Mouse (Mus musculus) T-helper 17 cell (primary cell): ENCODE measurements around the gene Rps5.
"Not testable (repeated sequence)": the region's sequence is repeated elsewhere in the genome, so short reads cannot be mapped to it uniquely, and the experiment has no call there.

Source experiments
- in situ Hi-C, 2 experiments: fragments of 300-600 bp; cut with MboI, MseI; formaldehyde crosslinking; loops; 1 replicate in 1 of 2; 2 replicates in 1 of 2; pipeline ENCODE4 v1.15.1; 2025; ENCODE audit warnings: high pct_unique_total_duplicates in 2 of 2

Gene Rps5

DNA sequence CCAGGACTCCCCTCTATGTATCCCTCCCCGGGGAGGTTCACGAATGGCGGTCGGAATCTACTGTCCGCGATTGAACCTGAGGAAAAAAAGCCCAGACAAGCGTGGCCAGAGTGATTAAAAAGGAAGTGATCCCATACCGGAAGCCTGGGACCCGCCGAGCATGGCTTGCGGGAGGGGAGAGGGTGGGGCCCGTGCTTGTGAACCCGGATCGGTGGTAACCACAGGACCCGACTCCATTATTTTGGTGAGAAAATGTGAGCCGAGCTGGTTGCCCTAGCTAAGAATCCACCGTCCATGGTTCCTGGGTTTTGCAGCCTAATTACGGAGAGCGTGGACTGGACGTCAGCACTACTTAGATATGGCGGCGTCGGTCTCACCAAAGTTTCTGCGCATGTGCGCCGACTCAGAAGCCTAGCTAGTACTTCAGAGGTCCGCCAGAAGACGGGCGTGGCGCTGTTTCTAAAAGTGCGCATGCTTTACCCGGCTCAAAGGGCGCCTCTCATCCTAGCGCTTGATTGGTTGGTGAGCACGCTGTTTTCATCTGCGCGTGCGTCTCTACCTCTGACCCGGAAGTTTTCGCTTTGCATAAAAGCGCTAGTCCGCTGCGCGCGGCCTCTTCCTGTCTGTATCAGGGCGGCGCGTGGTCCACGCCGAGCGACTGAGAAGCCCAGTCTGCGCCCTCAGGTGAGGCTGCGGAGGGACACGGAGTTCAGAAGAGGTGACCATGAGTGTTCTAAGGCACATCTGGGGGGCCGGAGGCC is at the start of gene Rps5:
Gene Rps5, plus strand, starts transcription at position 586 of the 761 bp plus-strand sequence.
- in situ Hi-C loops: no loop called here

DNA sequence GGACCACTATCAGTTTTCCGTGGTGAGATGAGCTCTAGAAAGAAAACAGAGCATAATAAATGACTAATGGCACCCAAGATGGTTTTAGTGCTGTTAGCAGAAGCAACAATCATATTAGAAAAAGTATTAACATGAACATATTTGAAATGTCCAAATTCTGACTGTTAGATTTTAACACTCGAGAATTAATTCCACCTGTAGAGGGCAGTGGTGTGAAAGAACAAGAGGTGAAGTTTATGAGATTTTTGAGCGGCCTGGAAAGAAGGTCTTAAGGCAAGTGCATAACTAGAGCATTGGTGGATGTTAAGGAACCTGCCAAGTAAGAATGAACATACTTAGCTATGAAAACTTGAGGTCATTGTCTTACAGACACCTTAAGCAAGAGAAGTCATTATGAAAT is 47.8 kb upstream of the Rps5 start:
- in situ Hi-C loops: no loop called here

DNA sequence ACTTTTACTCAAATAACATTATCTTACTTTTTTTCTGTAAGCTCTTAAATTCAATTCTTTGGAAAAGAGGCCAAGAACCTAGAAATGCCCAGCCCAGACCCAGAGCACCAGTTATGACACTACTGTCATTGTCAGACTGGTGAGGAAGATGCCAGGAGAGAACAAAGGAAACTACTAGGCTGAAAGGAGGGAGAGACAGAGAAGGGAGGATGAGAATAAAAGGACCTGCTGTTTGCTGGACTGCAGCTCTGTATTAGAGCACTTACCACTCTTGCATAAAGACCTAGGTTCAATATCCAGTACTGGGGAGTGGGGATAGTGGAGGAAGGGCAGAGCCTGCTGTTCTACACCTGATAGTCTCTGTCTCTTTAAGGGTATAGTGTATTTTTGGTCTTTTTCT is 42.1 kb upstream of the Rps5 start:
- in situ Hi-C loops: loop anchor here in 1 of 2 experiments (25.0 kb wide), 1 partner anchor 393 kb away; the partner anchor contains the start of gene Zfp606

DNA sequence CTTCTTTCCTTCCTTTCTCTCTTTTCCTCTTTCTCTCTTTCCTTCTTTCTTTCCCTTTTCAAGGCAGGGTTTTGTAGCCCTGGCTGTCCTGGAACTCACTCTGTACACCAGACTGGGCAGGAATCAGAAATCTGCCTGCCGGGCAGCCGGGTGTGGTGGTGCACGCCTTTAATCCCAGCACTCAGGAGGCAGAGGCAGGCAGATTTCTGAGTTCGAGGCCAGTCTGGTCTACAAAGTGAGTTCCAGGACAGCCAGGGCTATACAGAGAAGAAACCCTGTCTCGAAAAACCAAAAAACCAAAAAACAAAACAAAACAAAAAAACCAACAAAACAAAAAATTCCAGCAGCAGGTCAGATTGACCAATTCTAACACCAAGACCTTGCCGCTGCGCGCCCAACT is 41.6 kb upstream of the Rps5 start:
- in situ Hi-C loops: loop anchor here in 1 of 2 experiments (25.0 kb wide), 1 partner anchor 393 kb away; the partner anchor contains the start of gene Zfp606

DNA sequence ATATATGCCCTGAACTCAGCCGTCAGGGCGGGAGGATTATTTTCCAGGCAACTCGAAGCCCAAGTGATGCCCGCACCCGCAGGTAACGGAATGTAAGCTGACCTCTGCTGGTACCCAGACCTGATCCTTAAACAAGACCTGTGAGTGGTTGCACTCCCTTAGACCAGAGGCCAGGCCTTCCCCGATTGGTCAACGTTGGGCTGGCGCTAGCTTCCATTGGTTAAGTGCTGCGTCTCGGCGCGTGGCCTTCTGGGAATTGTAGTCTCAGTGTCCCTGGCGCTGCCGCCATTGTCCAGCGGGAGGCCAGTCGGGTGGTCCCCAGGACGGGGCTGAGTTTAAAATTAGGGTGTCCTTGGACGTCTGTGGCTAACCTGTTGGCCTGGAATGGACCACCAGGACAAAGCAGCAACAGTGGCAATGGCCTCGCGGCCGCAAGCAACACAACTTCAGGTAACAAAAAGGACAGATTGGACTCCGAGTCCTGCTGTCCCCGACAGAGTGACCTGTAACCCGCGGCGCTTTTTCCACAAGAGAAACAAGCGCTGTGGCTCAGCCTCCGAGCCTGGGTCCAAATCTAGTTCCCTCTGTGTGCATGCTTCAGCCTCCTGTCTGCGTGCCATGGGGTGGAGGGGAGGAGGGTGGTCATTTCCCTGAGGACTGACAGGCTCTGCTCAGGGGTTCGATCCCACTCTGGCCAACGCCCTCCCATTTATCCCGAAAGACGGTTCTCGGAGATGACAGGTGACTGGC is 41.0 kb upstream of the Rps5 start, which contains the start of gene Zfp128:
Gene Zfp128, plus strand, starts transcription at position 267 of the 750 bp plus-strand sequence.
- in situ Hi-C loops: loop anchor here in 1 of 2 experiments (25.0 kb wide), 1 partner anchor 394 kb away; the partner anchor contains the start of gene Zfp606

DNA sequence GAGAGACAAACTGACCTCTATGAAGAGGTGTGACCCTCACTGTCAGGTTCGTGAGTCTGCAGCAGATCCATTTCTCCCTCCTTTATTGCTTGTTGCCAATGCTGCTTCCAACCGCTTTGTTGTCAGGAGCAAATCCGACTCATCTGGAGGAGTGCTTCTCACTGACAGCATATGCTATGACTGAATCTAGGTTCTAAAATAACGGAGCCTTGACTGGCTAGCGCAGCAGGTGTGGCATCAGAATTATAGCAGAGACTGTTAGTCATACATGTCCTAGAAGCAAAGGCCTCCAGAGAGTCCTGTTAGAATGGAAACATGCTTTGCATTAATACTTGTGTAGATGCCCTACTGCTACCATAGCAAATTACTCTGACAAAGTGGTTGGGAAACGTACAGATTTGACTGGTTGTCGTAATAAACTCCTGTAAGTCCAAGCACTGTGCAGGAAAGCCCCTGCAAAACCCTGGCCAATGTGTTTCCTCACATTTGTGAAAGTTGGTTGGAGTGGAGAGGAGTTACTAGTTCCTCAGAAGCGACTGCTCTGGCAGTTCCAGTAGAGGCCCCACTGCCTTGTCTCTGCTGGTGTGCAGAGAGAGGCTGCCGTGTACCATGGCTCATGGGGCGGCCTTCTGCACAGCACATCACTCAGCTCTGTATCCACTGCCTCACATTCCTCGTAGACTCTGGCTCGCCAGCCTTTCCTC is 35.4 kb upstream of the Rps5 start:
- in situ Hi-C loops: loop anchor here in 1 of 2 experiments (25.0 kb wide), 1 partner anchor 399 kb away; the partner anchor contains the start of gene Zfp606

DNA sequence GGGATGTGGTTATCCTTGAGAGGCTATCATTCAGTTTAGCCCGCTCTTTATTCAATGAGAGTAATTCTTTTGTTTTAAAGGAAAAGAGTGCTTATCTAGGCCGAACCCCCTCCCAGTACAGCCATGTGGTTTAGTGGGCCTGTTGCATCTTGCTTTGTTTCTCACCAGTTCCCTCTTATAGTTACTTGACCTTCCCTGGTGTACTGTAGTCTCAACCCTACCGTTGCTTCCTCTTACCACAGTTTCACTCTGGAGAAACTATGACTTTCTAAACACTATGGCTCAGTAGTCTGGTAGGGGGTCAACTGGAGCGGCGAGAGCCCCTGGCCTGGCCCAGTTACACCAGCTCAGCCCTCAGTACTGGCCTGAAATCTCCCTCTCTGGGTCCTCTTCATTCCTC is 34.5 kb upstream of the Rps5 start:
- in situ Hi-C loops: loop anchor here in 1 of 2 experiments (25.0 kb wide), 1 partner anchor 400 kb away; the partner anchor contains the start of gene Zfp606

DNA sequence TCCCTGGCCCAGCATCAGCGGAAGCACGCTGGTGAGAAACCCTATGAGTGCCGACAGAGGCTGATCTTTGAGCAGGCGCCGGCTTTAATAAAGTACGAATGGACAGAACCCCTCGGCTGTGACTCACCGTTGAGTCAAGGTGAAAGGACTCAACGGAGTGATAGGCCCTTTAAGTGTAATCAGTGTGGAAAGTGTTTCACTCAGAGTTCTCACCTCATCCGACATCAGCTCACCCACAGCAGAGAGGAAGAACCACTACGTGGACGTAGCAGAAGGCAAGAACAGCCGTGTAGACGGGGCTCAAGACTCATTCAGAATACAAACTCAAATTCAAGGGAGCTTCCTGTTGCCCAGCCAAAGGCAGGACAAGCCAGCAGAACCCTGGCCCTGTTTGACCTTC is 31.2 kb upstream of the Rps5 start:
- in situ Hi-C loops: loop anchor here in 1 of 2 experiments (25.0 kb wide), 1 partner anchor 404 kb away; the partner anchor contains the start of gene Zfp606

DNA sequence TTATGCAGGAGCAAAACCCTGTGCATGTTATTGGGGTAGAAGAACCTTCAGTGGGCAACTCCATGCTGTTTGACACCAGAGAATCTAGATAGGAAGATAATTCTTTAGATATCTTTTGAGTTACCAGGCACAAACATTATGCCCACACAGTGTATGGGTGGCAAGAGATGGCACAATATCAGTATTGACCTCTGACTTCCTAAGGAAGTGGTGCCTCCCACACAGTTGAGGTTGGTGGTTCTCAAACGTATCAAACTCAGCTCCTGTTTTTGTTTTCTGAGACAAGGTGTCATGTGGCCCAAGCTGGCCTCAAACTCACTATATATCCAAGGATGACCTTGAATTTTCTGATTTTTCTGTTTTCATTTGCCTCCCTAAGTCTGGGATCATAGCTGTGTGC is 30.8 kb upstream of the Rps5 start:
- in situ Hi-C loops: loop anchor here in 1 of 2 experiments (25.0 kb wide), 1 partner anchor 404 kb away; the partner anchor contains the start of gene Zfp606

DNA sequence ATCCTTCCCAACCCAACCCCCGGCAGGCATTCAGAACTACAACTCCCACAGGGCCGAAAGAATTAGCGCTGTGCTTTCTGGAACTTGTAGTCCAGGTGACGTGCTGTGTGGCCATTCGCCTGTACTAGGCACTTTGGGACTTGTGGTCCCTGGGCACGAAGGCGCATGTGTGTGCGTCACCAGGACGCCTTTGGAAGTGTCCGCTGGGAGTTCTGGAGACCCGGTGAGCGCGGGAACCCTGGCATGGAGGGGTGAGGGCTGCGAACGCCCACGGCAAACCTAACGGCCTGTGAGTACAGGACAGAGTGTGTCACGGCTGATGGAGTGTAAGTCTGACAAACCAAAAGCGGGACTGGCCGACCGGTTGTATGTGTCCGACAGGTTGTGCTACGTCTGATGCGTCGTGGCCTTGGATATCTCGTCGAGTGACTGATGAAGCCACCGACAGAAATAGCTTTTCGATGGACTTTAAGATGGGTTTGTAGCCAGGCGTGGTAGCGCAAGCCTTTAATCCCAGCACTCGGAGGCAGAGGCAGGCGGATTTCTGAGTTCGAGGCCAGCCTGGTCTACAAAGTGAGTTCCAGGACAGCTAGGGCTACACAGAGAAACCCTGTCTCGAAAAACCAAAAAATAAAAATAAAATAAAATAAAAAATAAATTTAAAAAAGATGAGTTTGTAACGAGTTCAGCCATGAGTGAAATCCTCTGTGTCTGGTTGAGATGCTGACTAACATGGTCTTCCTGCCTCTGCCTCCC is 24.3 kb upstream of the Rps5 start, which contains the start of gene Zscan22:
Gene Zscan22, plus strand, starts transcription at position 161 of the 756 bp plus-strand sequence.
- in situ Hi-C loops: loop anchor here in 1 of 2 experiments (25.0 kb wide), 1 partner anchor 411 kb away; the partner anchor contains the start of gene Zfp606

DNA sequence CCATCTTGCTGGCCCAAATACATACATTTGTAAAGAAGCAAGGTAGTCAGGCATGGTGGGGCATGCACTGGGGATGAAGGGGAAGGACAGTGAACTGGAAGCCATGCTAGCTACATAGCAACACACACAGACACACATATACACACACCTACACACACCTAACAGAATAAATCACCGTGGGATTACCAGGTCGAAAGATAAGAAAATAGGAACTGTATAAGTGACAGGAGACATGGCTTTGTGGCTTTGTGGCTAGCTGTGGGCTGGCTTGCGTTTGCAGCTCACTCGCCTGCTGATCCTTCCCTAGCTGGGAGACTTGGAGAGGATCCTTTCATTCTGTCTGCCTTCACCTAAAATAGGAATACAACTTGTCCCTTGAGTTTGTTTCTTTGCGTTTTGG is 20.6 kb upstream of the Rps5 start:
- in situ Hi-C loops: loop anchor here in 1 of 2 experiments (5.0 kb wide), 1 partner anchor 84 kb away; the partner anchor contains the start of gene Zfp329

DNA sequence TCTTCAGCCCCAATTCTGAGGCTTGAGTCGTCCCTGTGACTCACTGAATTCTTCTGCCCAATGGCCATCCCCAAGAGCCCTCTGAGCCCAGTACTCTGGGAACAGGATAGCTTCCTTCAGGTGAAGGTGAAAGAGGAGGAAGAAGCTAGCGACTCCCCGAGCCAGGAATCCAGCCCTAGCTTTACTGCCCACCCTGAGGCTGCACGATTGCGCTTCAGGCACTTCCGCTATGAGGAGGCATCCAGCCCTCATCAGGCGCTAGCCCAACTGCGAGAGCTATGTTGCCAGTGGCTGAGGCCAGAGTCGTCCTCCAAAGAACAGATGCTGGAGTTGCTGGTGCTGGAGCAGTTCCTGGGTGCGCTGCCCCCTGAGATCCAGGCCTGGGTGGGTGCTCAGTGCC is 18.5 kb upstream of the Rps5 start:
- in situ Hi-C loops: loop anchor here in 1 of 2 experiments (5.0 kb wide), 1 partner anchor 86 kb away; the partner anchor contains the start of gene Zfp329

DNA sequence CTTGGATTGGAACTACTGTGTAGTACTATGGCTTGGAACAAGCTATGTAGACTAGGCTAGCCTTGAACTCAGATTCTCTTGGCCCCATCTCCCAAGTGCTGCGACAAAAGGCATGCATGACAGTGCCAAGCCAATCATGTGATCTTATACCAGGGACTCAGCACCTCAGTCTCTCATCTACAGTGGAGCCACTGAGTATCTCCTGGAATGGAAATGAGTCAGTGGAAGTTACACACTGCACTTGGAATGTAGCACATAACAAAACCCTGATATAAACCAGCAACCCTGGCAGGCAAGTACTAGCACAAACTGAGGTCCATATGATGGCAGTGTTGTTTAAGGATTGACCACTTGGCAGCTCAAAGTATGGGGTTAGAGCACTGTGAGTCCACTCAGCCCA is 16.9 kb upstream of the Rps5 start:
- in situ Hi-C loops: no loop called here

DNA sequence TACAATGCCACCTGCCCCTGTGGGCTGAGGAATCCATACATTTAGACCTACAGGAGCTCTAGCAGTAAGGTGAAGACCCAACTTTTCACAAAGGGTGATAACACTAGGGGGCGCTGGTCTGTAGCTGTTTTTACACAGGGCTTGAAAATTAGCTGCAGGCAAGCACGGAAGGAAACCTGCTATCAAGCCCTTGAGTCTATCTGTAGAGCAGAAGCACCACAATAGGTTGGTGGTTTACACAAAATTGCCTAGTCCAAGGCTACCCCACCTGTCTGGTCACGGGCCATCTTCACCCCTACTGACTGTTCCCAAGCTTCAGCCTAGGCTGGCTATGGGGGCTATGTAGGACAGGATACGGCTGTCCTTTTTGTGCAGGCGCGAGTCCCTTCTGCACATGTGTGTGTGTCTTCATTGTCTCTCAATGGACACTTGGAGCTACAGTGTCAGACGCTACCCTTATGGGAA is 12.6 kb upstream of the Rps5 start:
- in situ Hi-C loops: no loop called here

DNA sequence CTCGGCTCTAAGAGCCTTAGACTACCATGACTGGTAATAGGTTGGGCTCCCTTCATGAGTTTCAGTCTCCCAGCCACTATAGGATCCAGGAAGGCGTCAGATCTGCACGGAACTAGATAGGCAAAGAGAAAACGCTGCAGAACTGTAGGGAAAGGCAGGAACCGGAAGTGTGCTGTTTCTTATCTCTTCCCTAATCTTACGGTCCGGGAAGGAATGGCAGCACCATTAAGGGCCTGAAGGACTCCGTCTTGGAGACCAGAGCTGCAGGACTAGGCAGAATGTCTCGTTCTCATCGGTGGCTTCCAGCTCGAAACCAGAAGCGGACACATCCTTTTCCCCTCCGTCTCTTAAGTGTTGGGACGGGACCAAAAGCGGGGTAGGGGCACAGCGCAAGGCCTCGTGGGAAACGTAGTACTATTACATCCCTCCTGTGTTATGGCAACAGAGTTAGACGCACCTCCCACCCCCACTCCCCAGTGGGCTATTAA is 11.9 kb upstream of the Rps5 start:
- in situ Hi-C loops: no loop called here

DNA sequence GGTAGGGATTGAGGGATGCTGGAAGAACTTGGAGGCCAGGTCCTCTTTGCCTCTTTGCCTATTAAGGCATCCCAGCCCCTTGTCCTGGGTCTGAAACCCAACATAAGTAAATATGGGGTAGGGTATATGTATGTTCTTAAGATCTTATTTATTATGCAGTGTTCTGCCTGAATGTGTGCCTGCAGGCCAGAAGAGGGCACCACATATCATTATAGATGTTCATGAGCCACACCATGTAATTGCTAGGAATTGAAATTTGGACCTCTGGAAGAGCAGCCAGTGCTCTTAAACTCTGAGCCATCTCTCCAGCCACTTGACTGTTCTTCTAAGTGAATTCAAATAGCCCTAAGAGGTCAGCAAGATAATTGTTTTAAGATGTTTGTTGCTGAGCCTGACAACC is 8.5 kb upstream of the Rps5 start:
- in situ Hi-C loops: no loop called here

DNA sequence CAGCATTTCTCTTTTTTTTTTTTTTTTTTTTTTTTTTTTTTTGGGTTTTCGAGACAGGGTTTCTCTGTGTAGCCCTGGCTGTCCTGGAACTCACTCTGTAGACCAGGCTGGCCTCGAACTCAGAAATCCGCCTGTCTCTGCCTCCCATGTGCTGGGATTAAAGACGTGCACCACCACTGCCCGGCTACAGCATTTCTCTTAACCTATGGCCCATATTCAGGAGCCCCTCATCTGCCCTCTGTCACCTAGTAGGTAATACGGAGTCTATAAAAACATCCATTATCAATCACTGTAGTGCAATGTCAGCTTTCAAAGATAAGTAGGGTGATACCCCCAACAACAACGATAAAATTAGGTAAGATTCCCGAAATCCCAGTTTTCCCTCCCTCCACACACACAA is 1.6 kb upstream of the Rps5 start:
- in situ Hi-C loops: not testable (repeated sequence)

DNA sequence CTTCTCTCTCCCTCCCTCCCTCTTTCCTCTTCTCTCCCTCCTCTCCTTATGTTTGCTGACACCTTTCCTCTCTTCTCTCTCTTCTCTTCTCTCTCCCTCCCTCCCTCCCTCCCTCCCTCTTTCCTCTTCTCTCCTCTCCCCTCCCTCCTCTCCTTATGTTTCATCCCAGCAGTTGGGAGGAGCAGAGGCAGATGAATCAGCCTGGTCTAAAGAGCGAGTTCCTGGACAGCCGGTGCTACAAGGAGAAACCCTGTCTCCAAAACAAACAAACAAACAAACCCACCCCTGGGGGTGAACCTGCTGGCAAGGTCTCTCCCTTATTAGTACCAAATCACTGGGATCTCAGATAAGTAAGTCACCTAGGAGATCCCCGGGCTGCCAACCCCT is 779 bp upstream of the Rps5 start:
- in situ Hi-C loops: no loop called here

DNA sequence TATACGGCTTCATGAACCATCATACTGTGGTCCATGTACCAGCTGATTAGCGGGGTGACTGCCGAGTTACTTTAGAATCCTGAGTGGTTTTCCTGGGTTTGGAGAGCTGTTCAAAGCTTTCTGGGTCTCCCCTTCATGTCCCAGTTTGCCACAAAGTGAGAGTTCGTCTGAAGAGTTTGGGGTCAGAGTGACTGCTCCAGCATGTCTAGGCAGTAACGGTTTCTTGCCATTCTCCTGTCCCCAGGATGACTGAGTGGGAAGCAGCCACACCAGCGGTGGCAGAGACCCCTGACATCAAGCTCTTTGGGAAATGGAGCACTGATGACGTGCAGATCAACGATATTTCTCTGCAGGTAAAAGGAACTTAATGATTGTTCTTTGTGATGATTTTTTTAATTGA is 639 bp downstream of the Rps5 start:
- in situ Hi-C loops: no loop called here

DNA sequence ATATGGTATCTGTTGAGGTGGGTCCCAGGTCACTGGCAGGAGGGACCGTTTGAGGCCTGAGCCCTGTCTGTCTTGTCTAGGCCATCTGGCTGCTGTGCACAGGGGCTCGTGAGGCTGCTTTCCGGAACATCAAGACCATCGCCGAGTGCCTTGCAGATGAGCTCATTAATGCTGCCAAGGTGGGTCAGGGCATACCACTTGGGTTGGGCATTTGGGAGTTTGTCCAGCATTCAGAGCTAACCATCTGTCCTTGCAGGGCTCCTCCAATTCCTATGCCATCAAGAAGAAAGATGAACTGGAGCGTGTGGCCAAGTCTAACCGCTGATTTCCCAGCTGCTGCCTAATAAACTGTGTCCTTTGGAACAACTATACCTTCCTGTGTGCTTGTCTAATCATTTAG is 4.2 kb downstream of the Rps5 start:
- in situ Hi-C loops: no loop called here
